Mouse (Mus musculus): ENCODE measurements around the gene Tmed9. TPM values are rescaled to one million over a fixed set of nuclear protein-coding genes. Genes with fewer than 3 reads are reported as not detected.

Tmed9 gene
- polyA plus RNA-seq, 1 experiment from 2014 or later, result 175 TPM

GRCm38 (mm10) chr13:55536194-55537175 lies 37.0 kb upstream of the Tmed9 start, which contains the start of gene Ddx41:
Ddx41 (minus strand) TSS chr13:55536658.
- Histone ChIP-seq H3K4me1 (ENCODE audit: insufficient read depth, low read length) (peaks cover 10% of the 10 kb centered on the region), H3K27me3 (ENCODE audit: insufficient read depth, low read length) (no peaks in the 10 kb centered on the region), H3K4me2 (replicated peaks; ENCODE audit: low read depth, low read length) (peak within 1 kb of the TSS; percentile 94), H3K9ac (replicated peaks; ENCODE audit: low read length) (peak within 1 kb of the TSS; percentile 88), H3K36me3 (ENCODE audit: insufficient read depth, low read length) (peaks cover 61% of the 10 kb centered on the region), H3K27ac (ENCODE audit: low read length) (peak within 1 kb of the TSS; percentile 0; the same call in 1 of the 2 replicates), H3K9me3 (ENCODE audit: low read length) (no peaks in the 10 kb centered on the region), H3K4me3 (ENCODE audit: low read length) (peak within 1 kb of the TSS; percentile 92)
- WGBS, result under 1% methylated on average over 70 of the region's 70 CpGs
- peak; percentile 98 for ATAC-seq (ENCODE audit: low FRiP score, low TSS enrichment)

GRCm38 (mm10) chr13:55540933-55541332 lies 32.6 kb upstream of the Tmed9 start:
- Histone ChIP-seq H3K27me3 (ENCODE audit: insufficient read depth, low read length) (no peaks in the 10 kb centered on the region), H3K27ac (ENCODE audit: low read length) (no peak overlapping the region), H3K9ac (replicated peaks; ENCODE audit: low read length) (no peak overlapping the region), H3K36me3 (ENCODE audit: insufficient read depth, low read length) (peaks cover 64% of the 10 kb centered on the region), H3K4me1 (ENCODE audit: insufficient read depth, low read length) (no peaks in the 10 kb centered on the region; the same call in 1 of the 2 replicates), H3K9me3 (ENCODE audit: low read length) (no peaks in the 10 kb centered on the region), H3K4me3 (ENCODE audit: low read length) (no peak overlapping the region), H3K4me2 (replicated peaks; ENCODE audit: low read depth, low read length) (no peak overlapping the region)
- no peak for ATAC-seq (ENCODE audit: low FRiP score, low TSS enrichment)
- 91% methylated on average over 2 of the region's 2 CpGs for WGBS

- Histone ChIP-seq H3K9ac (replicated peaks; ENCODE audit: low read length) (no peak overlapping the region), H3K4me1 (ENCODE audit: insufficient read depth, low read length) (no peaks in the 10 kb centered on the region), H3K4me3 (ENCODE audit: low read length) (no peak overlapping the region), H3K36me3 (ENCODE audit: insufficient read depth, low read length) (peaks cover 84% of the 10 kb centered on the region), H3K9me3 (ENCODE audit: low read length) (no peaks in the 10 kb centered on the region), H3K27me3 (ENCODE audit: insufficient read depth, low read length) (no peaks in the 10 kb centered on the region), H3K4me2 (replicated peaks; ENCODE audit: low read depth, low read length) (no peak overlapping the region), H3K27ac (ENCODE audit: low read length) (no peak overlapping the region)
- no peak for ATAC-seq (ENCODE audit: low FRiP score, low TSS enrichment)
- 97% methylated on average over 4 of the region's 4 CpGs for WGBS
Measured at GRCm38 (mm10) chr13:55542891-55543290, 30.6 kb upstream of the Tmed9 start.

- Histone ChIP-seq H3K4me1 (ENCODE audit: insufficient read depth, low read length) (no peaks in the 10 kb centered on the region), H3K36me3 (ENCODE audit: insufficient read depth, low read length) (peaks cover 85% of the 10 kb centered on the region), H3K27ac (ENCODE audit: low read length) (no peak overlapping the region), H3K27me3 (ENCODE audit: insufficient read depth, low read length) (no peaks in the 10 kb centered on the region), H3K9me3 (ENCODE audit: low read length) (no peaks in the 10 kb centered on the region), H3K9ac (replicated peaks; ENCODE audit: low read length) (no peak overlapping the region), H3K4me3 (ENCODE audit: low read length) (no peak overlapping the region), H3K4me2 (replicated peaks; ENCODE audit: low read depth, low read length) (no peak overlapping the region)
- 86% methylated on average over 8 of the region's 8 CpGs for whole genome bisulfite sequencing
- ATAC-seq (ENCODE audit: low FRiP score, low TSS enrichment), result no peak
Measured at GRCm38 (mm10) chr13:55543447-55543846, 30.1 kb upstream of the Tmed9 start.

GRCm38 (mm10) chr13:55544792-55545191 lies 28.7 kb upstream of the Tmed9 start:
- no peaks in the 10 kb centered on the region for H3K9me3 ChIP-seq (ENCODE audit: low read length)
- H3K36me3 ChIP-seq (ENCODE audit: insufficient read depth, low read length), result peaks cover 82% of the 10 kb centered on the region
- 91% methylated on average over 6 of the region's 6 CpGs for WGBS
- no peak overlapping the region for H3K4me2 ChIP-seq (replicated peaks; ENCODE audit: low read depth, low read length)
- no peaks in the 10 kb centered on the region for H3K27me3 ChIP-seq (ENCODE audit: insufficient read depth, low read length)
- H3K4me3 ChIP-seq (ENCODE audit: low read length), result no peak overlapping the region
- H3K27ac ChIP-seq (ENCODE audit: low read length), result no peak overlapping the region
- no peak overlapping the region for H3K9ac ChIP-seq (replicated peaks; ENCODE audit: low read length)
- no peaks in the 10 kb centered on the region for H3K4me1 ChIP-seq (ENCODE audit: insufficient read depth, low read length)
- ATAC-seq (ENCODE audit: low FRiP score, low TSS enrichment), result no peak

- H3K36me3 ChIP-seq (ENCODE audit: insufficient read depth, low read length), result peaks cover 64% of the 10 kb centered on the region
- WGBS, result 96% methylated on average over 2 of the region's 2 CpGs
Measured at GRCm38 (mm10) chr13:55547916-55548315, 25.6 kb upstream of the Tmed9 start.

GRCm38 (mm10) chr13:55548426-55548825 lies 25.1 kb upstream of the Tmed9 start:
- no peak overlapping the region for H3K9ac ChIP-seq (replicated peaks; ENCODE audit: low read length)
- WGBS, result 84% methylated on average over 5 of the region's 5 CpGs
- no peak overlapping the region for H3K27ac ChIP-seq (ENCODE audit: low read length)
- H3K9me3 ChIP-seq (ENCODE audit: low read length), result no peaks in the 10 kb centered on the region
- H3K4me3 ChIP-seq (ENCODE audit: low read length), result no peak overlapping the region
- peaks cover 64% of the 10 kb centered on the region for H3K36me3 ChIP-seq (ENCODE audit: insufficient read depth, low read length)
- ATAC-seq (ENCODE audit: low FRiP score, low TSS enrichment), result no peak
- no peaks in the 10 kb centered on the region for H3K4me1 ChIP-seq (ENCODE audit: insufficient read depth, low read length)
- no peaks in the 10 kb centered on the region for H3K27me3 ChIP-seq (ENCODE audit: insufficient read depth, low read length)
- H3K4me2 ChIP-seq (replicated peaks; ENCODE audit: low read depth, low read length), result no peak overlapping the region

More at GRCm38 (mm10) chr13:55547916-55548315, 25.6 kb upstream of the Tmed9 start:
- Histone ChIP-seq H3K4me2 (replicated peaks; ENCODE audit: low read depth, low read length) (no peak overlapping the region), H3K4me3 (ENCODE audit: low read length) (no peak overlapping the region), H3K4me1 (ENCODE audit: insufficient read depth, low read length) (no peaks in the 10 kb centered on the region), H3K9ac (replicated peaks; ENCODE audit: low read length) (no peak overlapping the region), H3K9me3 (ENCODE audit: low read length) (no peaks in the 10 kb centered on the region), H3K27me3 (ENCODE audit: insufficient read depth, low read length) (no peaks in the 10 kb centered on the region), H3K27ac (ENCODE audit: low read length) (no peak overlapping the region)
- no peak for ATAC-seq (ENCODE audit: low FRiP score, low TSS enrichment)

GRCm38 (mm10) chr13:55549061-55549460 lies 24.5 kb upstream of the Tmed9 start:
- Histone ChIP-seq H3K4me3 (ENCODE audit: low read length) (no peak overlapping the region), H3K9me3 (ENCODE audit: low read length) (no peaks in the 10 kb centered on the region), H3K4me1 (ENCODE audit: insufficient read depth, low read length) (no peaks in the 10 kb centered on the region), H3K36me3 (ENCODE audit: insufficient read depth, low read length) (peaks cover 67% of the 10 kb centered on the region), H3K9ac (replicated peaks; ENCODE audit: low read length) (no peak overlapping the region), H3K27me3 (ENCODE audit: insufficient read depth, low read length) (no peaks in the 10 kb centered on the region), H3K27ac (ENCODE audit: low read length) (no peak overlapping the region), H3K4me2 (replicated peaks; ENCODE audit: low read depth, low read length) (no peak overlapping the region)
- WGBS, result 63% methylated on average over 15 of the region's 15 CpGs
- ATAC-seq (ENCODE audit: low FRiP score, low TSS enrichment), result no peak

- H3K27ac ChIP-seq (ENCODE audit: low read length), result no peak overlapping the region
- WGBS, result 87% methylated on average over 9 of the region's 9 CpGs
- peaks cover 38% of the 10 kb centered on the region for H3K36me3 ChIP-seq (ENCODE audit: insufficient read depth, low read length)
- no peaks in the 10 kb centered on the region for H3K4me1 ChIP-seq (ENCODE audit: insufficient read depth, low read length)
- ATAC-seq (ENCODE audit: low FRiP score, low TSS enrichment), result no peak
- H3K4me2 ChIP-seq (replicated peaks; ENCODE audit: low read depth, low read length), result no peak overlapping the region
- H3K9me3 ChIP-seq (ENCODE audit: low read length), result no peaks in the 10 kb centered on the region
- no peaks in the 10 kb centered on the region for H3K27me3 ChIP-seq (ENCODE audit: insufficient read depth, low read length)
- no peak overlapping the region for H3K4me3 ChIP-seq (ENCODE audit: low read length)
- H3K9ac ChIP-seq (replicated peaks; ENCODE audit: low read length), result no peak overlapping the region
Measured at GRCm38 (mm10) chr13:55555921-55556320, 17.6 kb upstream of the Tmed9 start.

GRCm38 (mm10) chr13:55557499-55557898 lies 16.0 kb upstream of the Tmed9 start:
- Histone ChIP-seq H3K4me1 (ENCODE audit: insufficient read depth, low read length) (no peaks in the 10 kb centered on the region), H3K27me3 (ENCODE audit: insufficient read depth, low read length) (no peaks in the 10 kb centered on the region), H3K9ac (replicated peaks; ENCODE audit: low read length) (no peak overlapping the region), H3K9me3 (ENCODE audit: low read length) (no peaks in the 10 kb centered on the region), H3K36me3 (ENCODE audit: insufficient read depth, low read length) (peaks cover 32% of the 10 kb centered on the region), H3K4me3 (ENCODE audit: low read length) (no peak overlapping the region), H3K4me2 (replicated peaks; ENCODE audit: low read depth, low read length) (no peak overlapping the region), H3K27ac (ENCODE audit: low read length) (no peak overlapping the region)
- no peak for ATAC-seq (ENCODE audit: low FRiP score, low TSS enrichment)
- 72% methylated on average over 6 of the region's 6 CpGs for WGBS

Data from kidney, embryonic 16.5 days (tissue).